Mouse (Mus musculus): Measurements from ENCODE around the gene Rexo2.

DNA sequence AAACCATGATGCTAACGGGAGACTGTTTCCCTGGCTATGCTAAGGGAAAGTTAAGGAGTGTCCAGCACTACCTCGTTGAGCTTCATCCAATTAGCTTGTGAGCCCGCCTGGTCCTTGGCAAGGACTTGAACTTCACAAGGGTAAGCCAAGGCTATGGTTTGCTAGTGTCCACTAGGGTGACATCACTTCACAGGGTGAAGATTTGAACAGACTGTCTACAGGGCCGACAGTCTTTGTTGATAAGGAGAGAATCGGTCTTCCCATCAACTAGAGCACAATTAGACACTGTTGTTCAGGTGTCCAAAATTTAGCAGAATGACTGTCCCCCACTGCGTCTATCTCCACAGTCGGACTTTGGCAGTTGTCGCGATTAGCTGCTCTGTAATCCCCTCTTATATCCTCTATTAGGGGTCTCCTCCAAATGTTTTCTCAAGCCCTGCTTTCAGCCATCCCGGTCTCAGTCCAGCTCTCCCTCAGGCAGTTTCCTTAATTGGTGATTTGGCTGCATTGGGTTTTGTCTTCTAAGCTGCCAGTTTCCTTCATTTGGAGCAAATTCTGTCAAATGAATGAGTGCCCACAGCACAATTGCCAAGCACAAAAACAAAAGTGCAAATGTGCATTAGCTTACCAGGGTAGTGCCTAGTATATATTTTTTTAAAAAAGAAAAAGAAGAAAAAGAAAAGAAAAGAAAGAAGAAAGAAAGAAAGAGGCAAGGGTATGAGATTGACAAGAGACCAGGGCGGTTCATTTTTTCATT, 36.4 kb upstream of the Rexo2 start:
- TF ChIP-seq EP300 (IDR thresholded peaks at IDR 0.05; ENCODE audit: insufficient read depth, low read depth, low read length) (no peak), CTCF (IDR thresholded peaks at IDR 0.05) (no peak), POLR2A (IDR thresholded peaks at IDR 0.05; ENCODE audit: insufficient read depth, low read depth, low read length) (no peak)

All from heart, adult 2 months (tissue).